Mouse (Mus musculus) heart, adult 2 months (tissue): ENCODE results near the gene Colq.

Source experiments
- CTCF ChIP-seq: fragments of 200-600 bp; IDR thresholded peaks from 2 replicates; pipeline ENCODE4 v1.8.1; 2022; ENCODE audit warnings: antibody characterized with exemption, mild to moderate bottlenecking, moderate library complexity
- EP300 ChIP-seq: fragments of 200-500 bp; IDR thresholded peaks from 2 replicates; pipeline ENCODE4 v1.6.1; 2011; ENCODE audit warnings: low read depth, low read length, control low read depth; ENCODE audit not compliant: insufficient read depth
- POLR2A ChIP-seq: fragments of 200-500 bp; IDR thresholded peaks from 2 replicates; pipeline ENCODE4 v1.6.1; 2011; ENCODE audit warnings: mild to moderate bottlenecking, low read depth, low read length, control low read depth; ENCODE audit not compliant: insufficient read depth

- TF ChIP-seq CTCF (no peak), POLR2A (no peak), EP300 (no peak)
Measured at GRCm38 (mm10) chr14:31494349-31494974, 96.7 kb downstream of the Colq start, which contains the start of gene Eaf1.
